Mouse (Mus musculus) adrenal gland, postnatal 14 days (tissue): Measurements from ENCODE around the gene Cd8b1. TPM values are rescaled to one million over a fixed set of nuclear protein-coding genes. Genes with fewer than 3 reads are reported as not detected.
"Not testable (repeated sequence)": the region's sequence is repeated elsewhere in the genome, so short reads cannot be mapped to it uniquely, and the experiment has no call there.

Source experiments
- DNase-seq: peaks from one replicate; pipeline ENCODE4 v3.0.0; 2021; ENCODE audit warnings: mixed read lengths
- long read RNA-seq, 2 experiments: library from polyadenylated mRNA; stranded (forward); transcript quantifications; one replicate each; pipeline ENCODE4 v2.0.0; 2021
- total RNA-seq: library from RNA; stranded (reverse); gene quantifications from 2 replicates; pipeline ENCODE4 v1.2.3, GENCODE M21; 2021

The Cd8b1 gene
- 1.1 and 7.5 TPM in 2 replicates for total RNA-seq
- long read RNA-seq, experiment 1, transcript Cd8b1-201 (6 exons, 1,483 nt), result major isoform, 14 of 16 reads
- long read RNA-seq, experiment 1, partial matches to known transcripts, result 1 of 16 reads
- long read RNA-seq, experiment 1, other reads (novel, unspliced or antisense), result 1 of 16 reads
- long read RNA-seq, experiment 2, partial matches to known transcripts, result 0 of 1 reads
- long read RNA-seq, experiment 2, other reads (novel, unspliced or antisense), result 1 of 1 reads

DNA sequence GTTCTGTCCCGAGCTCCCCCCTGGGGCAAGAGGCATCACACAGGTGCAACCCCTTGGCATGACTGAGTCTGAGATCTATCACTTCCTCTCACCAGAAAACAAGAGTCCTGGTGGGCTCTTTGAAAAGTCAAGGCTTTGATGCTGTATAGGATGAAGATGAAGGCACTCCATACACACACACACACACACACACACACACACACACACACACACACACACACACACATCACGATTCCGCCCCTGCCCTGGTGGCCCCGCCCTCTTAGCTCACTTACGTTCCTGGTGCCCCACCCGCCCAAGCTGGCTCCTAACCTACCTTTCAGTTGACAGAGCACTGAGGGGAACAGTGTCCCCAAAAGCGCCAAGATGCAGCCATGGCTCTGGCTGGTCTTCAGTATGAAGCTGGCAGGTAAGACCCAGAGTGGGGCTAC lies at the start of gene Cd8b1:
Gene Cd8b1 (plus strand): TSS at position 298 of the 431 bp plus-strand sequence.
- no peak for DNase-seq

DNA sequence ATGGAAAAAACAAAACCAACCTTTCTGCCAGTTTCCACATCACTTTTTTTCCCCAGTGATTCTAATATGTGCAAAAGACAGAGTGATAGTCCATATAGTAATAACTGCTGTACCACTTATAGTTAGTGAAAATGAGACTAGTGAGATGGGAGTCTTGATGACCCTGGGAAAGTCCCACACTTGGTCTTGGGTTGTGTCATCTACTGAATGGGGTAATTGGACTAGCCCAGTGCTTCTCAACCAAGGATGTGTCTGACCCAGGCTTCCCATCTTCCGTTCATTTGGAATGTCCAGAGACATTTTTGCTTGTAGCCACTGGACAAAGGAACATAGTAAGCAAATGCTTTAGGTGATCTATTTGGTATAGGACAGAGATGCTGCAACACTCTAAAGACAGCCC lies 48.9 kb upstream of the Cd8b1 start:
- DNase-seq, result no peak

DNA sequence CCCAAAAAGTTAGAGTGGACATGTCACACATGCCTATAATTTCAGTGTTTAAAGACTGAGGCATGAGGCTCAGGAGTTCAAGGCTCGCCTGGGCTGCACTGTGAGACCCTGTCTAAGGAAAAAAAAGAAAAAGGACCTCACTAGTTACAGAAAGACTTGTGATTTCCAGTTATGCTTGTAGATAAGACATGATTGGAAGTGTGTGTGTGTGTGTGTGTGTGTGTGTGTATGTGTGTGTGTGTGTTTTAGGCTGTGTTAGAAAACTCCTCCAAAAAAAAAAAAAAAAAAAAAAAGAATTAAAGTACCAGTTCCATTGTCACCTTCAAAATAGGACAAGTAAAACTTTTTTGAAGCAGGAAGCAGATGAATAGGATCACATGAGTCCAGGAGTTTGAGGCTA lies 48.0 kb upstream of the Cd8b1 start:
- no peak for DNase-seq

DNA sequence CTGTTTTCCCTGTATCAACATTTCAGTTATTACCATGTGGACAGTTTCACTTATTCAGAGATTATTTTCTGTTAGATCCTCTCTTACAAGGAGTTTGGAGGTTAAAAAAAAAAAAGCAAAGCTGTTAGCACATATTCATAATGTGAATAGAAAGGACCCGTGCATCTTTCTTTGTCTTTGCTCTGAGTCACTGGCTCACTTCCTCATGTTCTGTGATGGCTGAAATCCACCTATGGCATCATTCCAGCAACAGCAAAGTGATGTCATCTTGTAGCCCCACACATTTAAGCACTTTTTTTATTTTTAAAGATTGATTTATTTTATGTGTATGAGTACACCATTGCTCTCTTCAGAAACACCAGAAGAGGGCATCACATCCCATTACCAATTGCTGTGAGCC lies 43.2 kb upstream of the Cd8b1 start:
- DNase-seq, result peak; percentile 14

DNA sequence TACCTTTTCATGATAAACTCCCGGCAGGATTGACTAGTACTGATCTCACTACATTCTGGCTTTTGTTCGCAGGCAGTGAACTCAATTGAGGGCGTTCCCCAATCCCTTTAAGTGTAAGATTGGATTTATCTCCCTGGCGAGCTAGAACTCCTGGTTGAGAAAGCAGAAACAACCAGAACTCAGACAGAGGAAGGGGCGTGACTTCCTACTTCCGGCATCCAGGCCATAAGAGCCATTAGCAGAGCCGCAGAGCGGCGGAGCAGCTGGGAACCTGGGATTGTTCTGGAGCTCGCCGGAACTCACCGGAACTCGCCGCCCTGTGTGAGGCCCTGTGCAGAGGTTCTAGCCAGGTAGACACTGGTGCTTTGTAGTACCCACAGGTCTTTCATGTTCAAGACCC lies 29.1 kb upstream of the Cd8b1 start:
- no peak for DNase-seq

DNA sequence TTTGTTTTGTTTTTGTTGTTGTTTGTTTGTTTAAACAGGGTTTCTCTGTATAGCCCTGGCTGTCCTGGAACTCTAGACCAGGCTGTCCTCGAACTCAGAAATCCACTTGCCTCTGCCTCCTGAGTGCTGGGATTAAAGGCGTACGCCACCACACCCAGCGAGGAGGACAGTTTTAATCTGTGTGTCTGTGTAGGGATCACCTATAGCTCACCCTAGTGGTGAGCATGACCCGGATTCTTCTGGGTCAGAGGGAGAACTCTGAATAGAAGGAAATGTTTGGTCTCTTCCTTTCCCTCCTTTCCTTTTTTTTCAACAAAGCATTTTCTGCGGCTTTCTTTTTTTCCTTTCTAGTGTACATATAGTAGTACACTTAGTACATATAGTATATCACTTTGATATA lies 27.3 kb upstream of the Cd8b1 start:
- no peak for DNase-seq

DNA sequence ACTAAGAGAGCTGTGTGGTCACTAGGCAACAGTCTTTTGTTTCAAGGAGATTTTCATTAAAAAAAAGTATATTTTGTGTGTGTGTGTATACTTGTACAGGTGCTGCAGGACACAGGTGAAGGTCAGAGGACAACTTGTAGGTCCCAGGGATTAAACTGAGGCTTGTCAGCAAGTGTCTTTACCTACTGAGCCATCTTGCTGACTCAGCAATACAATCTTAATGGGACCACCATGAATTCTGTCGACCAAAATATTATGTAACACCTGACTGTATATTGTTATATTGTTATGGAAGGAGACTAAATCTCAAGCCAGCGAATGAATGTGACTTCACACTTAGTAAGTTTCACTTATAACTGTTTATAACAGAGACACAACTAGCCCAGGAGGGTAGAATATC lies 24.5 kb upstream of the Cd8b1 start:
- no peak for DNase-seq

DNA sequence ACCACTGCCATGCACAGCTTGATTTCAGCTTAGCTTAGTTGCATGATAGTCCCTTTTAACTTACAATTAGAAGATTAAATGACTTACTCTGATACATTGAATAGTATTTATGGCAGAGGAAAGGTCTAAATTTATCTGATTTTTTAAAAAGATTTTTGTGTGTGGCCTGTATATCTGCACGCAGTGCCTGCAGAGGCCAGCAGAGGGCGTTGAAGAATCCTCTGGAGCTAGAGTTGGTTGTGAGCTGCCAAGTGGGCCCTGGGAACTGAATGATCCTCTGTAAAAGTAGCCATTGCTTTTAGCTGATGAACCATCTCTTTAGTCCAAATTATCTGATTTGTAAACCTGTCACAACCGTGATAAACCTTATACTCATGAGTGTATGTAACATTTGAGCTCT lies 23.8 kb upstream of the Cd8b1 start:
- peak; percentile 29 for DNase-seq

DNA sequence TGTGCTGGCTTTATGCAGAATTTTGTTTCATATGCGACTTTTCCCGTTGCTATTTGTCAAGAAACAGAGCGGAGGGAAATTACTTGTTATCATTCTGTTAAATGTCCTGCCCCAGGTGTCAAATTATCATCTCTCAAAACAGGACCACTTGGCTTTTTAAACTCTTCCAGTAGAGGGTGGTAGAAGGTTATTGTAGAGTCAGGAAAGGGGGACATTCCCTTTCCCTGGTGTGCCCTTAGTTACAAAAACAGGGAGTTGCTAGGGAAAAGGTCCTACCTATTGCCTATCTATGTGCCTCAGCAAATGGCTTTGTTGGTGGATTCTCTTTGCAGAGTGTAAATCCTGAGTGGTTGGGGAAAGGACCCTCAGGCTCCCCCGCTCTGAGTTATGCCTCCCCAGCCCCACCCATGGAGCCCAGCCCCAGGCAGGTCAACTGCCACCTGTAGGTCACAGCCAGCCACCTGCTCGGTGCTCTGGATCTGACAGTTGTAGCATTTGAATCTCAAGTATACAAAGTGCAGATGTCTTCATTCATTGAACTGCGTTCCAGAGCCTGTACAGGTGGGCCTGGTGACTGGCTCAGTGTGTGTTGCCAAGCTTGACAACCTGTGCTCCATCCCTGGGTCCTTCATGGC lies 20.4 kb upstream of the Cd8b1 start:
- DNase-seq, result no peak

DNA sequence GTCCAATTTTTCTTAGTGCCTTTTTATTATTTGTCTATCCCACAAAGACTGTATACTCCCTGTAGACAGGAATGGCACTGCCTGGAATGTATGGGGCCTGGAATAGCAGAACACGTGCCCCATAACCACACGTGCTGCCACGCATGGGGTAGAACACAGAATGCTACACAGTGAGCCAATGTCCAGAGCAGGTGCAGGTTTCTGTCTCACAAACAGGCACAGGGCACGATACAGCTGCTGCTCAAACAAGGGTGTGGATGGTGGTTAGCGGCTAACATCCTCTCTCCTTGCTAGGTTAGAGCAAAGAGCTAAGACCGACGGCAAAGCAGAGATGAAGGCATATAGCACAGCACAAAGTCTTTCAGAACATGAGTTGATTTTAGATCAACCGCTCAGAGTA lies 15.1 kb upstream of the Cd8b1 start:
- no peak for DNase-seq

DNA sequence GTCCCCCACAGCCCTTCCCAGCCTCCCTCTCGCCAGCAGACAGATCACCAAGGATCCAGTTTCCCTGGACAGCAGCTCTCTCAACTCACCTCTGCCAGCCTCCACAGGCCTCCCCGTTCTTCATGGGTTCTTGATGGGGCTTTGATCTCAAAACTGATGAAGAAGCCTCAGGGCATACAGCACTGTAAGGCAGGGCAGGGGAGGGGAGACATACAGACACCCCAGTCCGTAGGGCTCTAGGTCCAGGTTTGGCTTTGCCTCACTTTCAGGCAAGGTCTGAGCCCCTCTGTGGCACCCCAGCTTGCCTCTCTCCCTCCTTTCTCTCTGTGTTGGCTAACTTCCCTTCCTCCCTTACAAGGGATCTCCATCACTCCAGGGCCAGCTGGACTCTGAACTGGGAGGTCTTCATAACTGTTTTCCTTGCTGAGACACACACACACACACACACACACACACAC lies 733 bp upstream of the Cd8b1 start, which contains the start of gene Smyd1:
Gene Smyd1 (minus strand): TSS at position 408 of the 458 bp plus-strand sequence.
- no peak for DNase-seq

DNA sequence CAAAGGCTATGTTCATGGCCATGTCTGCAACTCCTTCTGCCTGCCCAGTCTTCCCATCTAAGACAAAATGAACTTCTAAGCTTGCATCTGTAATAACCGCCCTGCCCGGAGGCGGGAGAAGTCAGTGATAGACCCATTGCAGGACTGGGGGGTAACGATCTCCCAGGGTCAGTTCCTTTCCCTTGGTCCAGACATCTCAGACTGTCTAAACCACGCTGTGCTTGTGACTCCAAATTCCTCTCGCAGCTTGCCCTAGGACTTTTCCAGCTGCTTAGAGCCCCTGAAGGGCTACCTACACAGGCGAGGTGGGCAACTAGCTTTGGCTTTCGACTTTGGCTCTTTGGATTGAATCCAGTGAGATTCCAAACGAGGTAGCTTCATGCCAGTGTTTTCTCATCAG lies 2.2 kb downstream of the Cd8b1 start:
- DNase-seq, result no peak

DNA sequence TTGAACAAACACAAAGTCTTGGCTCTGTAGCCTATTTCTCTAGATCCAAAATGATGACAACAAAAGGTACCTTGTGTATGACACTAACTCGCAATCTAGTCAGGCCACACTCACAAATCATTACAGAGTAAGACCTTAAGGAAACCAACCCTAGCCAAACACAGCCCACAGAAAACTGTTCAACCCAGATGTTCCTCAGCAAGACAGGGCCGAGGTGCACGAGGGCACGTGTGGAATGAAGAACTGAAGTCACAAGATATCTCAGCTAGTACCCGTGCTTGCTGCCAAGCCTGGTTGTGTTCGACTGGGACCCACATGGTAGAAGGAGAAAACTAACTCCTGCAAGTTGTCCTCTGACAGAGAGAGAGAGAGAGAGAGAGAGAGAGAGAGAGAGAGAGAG lies 7.3 kb downstream of the Cd8b1 start:
- no peak for DNase-seq

DNA sequence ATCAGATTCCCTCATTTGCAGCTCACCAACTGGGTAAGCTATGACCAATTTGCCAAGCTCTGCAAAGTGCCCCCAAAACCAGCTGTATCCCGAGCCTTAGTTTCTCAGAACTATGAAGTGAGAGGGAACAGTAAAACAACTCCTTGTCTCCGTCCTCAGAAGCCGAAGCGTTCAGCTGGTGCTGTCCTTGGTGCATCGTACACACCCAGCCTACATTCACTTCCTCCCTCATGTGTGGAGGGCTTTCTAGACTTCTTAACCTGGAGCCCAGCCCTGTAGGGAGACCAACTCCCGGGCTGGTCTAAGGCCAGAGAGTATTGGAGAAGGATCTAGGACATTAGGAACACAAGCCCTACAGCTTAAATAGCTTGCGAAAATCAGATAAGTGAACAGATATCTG lies 7.9 kb downstream of the Cd8b1 start:
- no peak for DNase-seq

DNA sequence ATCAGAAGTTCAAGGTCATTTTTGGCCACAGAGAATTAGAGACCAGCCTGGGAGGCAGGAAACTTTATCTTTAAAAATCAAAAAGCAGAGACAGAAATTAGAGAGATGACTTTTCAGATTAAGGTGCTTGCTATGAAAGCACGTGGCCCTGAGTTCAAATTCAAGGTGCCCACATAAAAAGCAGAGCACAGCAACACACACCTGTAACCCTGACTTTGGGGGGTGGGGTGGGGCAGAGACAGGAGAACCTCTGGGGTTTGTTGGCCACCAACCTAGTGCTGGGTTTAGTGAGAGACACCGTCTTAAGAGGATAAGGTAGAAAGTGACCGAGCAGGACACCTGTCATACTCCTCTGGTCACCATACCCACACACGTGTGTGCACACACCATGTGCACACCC lies 8.9 kb downstream of the Cd8b1 start:
- DNase-seq, result not testable (repeated sequence)

DNA sequence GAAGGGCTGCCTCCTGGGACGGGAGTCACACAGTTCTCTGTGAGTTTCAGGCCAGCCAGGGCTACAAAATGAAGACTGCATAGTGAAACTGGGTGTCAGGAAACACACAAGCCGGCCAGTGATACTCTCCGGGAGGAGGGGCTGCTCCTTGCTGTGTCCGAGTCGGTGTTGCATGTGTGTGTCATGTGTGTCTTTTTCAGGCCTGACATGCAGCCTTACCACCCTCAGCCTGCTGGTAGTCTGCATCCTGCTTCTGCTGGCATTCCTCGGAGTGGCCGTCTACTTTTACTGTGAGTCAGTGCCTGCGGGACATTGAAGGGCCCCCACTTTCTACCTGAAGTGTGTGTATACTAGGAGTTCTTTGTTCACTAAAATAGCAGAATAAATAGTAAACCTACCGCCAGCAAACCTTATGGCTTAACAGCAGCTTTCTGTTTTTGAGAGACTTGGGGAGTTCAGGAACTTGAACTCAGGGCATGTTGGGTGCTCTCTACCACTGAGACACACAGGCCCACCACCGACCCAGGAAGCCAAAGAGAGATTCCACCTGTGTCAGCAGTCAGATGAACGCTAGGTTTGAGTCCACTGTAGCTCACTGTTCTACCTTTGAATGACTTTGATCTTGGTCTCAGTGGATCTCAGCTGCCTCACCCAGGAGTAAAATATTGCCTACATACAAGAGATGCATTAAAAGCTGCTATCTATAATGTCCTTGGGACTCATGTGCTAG lies 9.8 kb downstream of the Cd8b1 start:
- no peak for DNase-seq

DNA sequence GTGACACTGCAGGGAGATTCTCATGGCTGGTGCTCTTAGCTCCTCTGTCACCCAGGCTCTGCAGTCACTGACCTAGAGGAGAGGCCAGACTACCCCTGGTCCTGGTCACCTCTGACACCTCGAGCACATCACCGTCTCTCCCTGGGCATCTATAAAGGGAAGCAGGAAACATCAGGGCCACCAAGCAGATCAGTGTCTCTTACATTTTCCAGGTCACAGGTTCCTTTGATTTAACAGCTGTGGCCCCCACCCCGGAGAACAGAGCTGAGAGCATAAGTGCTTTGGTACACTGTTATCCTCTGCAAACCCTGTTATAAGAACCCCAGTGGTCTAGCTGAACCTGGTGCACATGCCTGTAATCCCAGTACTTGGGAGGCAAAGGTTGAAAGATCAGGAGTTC lies 10.4 kb downstream of the Cd8b1 start:
- DNase-seq, result no peak

DNA sequence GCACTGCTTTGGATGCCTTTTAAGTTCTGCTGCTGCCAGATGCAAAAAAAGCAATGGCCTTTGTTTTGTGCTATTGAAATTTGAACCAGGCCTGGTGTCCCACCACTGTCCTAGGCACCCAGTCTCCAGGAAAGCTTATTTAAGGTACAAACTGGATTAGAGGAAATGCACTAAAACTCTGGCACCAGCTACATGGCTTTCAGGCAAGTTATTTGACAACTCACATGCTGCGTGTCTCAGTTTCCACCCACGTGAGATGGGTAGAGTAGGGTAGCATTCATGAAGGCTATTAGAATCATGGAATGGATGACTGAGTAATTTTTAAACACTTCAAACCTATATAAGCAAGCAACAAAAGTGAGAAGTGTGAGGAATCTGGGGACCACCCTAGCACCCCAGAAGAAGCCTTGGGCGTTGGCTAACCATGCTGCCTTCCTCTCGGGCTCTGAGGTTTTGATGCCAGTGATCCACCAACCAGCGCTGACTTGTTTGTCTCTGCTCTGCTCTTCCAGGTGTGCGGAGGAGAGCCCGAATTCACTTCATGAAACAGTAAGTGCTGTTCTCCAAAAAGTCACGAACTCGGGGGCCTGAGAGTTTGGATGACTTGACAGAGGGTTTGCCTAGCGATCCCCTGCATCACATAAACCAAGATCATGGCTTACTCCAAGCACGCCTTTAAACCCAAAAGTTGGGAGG lies 11.1 kb downstream of the Cd8b1 start:
- no peak for DNase-seq

DNA sequence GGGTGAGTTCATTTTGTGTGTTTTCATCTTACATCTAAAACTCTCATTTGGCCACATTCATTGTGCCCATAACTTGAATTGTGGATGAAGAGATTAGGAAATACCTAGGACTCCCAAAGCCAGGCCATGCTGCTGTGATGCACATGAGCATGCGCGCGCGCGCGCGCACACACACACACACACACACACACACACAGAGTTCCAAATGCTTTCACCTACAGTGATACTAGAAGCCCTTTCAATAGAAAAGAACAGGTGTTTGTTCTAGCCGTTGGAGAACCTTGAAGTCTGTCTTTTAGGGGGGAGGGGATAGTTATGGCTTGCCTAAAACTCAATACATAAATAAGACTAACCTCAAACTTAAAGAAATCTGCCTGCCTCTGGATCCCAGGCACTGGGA lies 15.1 kb downstream of the Cd8b1 start:
- no peak for DNase-seq

DNA sequence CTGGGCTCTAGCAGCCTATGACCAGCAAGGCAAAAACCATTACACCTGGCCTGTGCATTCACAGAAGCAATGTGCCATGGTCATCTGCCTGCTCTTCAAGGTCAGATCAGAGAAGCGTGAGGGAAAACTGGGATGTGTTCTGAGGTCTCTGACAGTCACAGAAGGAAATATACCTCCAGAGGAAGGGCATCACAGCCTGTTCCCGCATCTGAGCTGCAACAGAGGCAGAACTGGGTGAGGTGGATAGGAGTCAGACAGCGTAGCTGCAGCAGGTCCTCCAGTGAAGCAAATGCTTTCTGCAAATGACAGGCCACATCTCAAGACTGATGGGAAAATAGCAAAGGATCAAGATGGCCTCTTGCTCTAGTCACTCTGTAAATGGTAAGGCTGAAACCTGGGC lies 16.4 kb downstream of the Cd8b1 start:
- DNase-seq, result no peak

DNA sequence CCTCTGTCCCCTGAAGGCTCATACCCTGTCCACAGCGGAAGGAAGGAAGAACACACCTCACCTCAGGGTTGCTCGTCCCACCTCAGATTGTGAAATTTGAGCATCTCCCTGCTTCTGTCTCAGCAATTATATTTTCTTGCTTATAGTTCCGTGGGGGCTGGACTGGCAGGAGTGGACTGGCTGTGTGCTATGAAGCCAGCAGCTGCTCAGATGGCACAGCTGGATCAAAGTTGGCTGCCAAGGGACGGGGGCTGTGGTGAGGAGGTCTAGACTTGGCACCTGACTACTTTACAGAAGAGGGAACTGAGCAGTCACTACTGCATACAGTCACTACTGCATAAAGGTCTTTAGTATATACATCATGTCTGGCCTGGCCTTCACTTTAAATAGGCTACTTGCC lies 16.8 kb downstream of the Cd8b1 start:
- DNase-seq, result no peak

DNA sequence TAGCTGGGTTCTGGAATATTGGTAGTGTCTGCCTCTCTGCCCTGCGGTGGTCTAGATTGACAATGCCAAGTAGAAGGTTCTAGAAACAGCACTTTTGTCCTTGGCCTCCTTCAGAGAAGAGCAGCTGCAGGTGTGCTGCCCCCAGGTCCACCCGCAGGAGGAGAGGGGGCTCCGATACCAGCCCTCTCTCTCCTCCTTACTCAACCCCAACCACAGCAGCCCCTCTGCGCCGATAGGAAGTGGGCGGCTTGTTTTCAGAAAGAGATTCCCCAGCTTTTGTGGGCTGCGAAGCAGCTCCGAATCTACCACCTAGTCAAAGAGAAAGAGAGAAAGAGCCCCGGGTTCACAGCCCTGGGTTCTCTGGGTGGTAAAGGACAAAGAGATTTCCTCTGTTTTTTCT lies 18.6 kb downstream of the Cd8b1 start:
- no peak for DNase-seq

DNA sequence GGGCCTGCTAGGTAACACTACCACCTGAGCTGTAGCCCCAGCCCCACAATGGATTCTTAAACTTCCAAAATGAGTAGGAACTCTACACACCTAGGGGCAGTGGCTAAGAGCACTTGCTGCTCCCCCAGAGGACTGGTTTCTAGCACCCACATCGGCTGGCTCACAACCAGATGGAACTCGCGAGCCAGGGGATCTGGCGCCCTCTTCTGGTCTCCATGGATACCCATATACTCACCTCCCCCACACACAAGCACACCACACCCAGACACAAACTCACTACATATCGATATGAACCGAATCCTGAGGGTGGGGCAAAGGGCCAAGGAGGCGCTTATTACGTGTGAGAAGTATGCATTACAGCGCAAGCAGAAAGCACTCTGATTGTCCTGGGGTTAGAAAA lies 25.4 kb downstream of the Cd8b1 start:
- DNase-seq, result no peak
